Mouse (Mus musculus) liver, adult 2 months (tissue): Measurements from ENCODE around the gene Zbtb46. TPM values are rescaled to one million over a fixed set of nuclear protein-coding genes. Genes with fewer than 3 reads are reported as not detected.
A peak's percentile ranks its signal among the peaks of the same experiment; 100 is the strongest.

Experiments used
- DNase-seq: peaks from one replicate; pipeline ENCODE4 v3.0.0-alpha.2; 2011; ENCODE audit warnings: low read depth, low spot score; ENCODE audit errors: extremely low read depth
- H3K27ac ChIP-seq: fragments of 200-500 bp; replicated peaks from 2 replicates; pipeline ENCODE4 v1.5.1; 2012; ENCODE audit warnings: low read depth, mild to moderate bottlenecking, control low read depth, inconsistent platforms, low read length; ENCODE audit not compliant: insufficient read depth
- H3K27me3 ChIP-seq: fragments of 200-500 bp; 2 replicates; pipeline ENCODE4 v1.6.1; 2012; ENCODE audit warnings: mild to moderate bottlenecking, moderate library complexity, low read length, inconsistent platforms; ENCODE audit not compliant: control insufficient read depth, insufficient read depth
- H3K36me3 ChIP-seq: fragments of 200-500 bp; 2 replicates; pipeline ENCODE4 v1.6.1; 2012; ENCODE audit warnings: low read length, inconsistent platforms; ENCODE audit not compliant: control insufficient read depth, insufficient read depth
- H3K4me1 ChIP-seq: fragments of 200-500 bp; 2 replicates; pipeline ENCODE4 v1.6.1; 2011; ENCODE audit warnings: low read length; ENCODE audit not compliant: control insufficient read depth, insufficient read depth
- H3K4me3 ChIP-seq: fragments of 200-500 bp; 2 replicates; pipeline ENCODE4 v1.5.1; 2011; ENCODE audit warnings: low read depth, mild to moderate bottlenecking, control low read depth, low read length, moderate library complexity; ENCODE audit not compliant: insufficient read depth
- H3K79me2 ChIP-seq: fragments of 200-500 bp; 2 replicates; pipeline ENCODE4 v1.6.1; 2012; ENCODE audit warnings: inconsistent platforms, mild to moderate bottlenecking, low read length, moderate library complexity; ENCODE audit not compliant: control insufficient read depth, insufficient read depth
- H3K9ac ChIP-seq: fragments of 200-500 bp; 2 replicates; pipeline ENCODE4 v1.6.1; 2012; ENCODE audit warnings: low read depth, mild to moderate bottlenecking, control low read depth, inconsistent platforms, low read length
- CTCF ChIP-seq: fragments of 200-500 bp; IDR thresholded peaks from 2 replicates; pipeline ENCODE4 v1.5.1; 2011; ENCODE audit warnings: low read depth, low read length, control low read depth
- POLR2A ChIP-seq: fragments of 200-500 bp; IDR thresholded peaks from 2 replicates; pipeline ENCODE4 v1.6.1; 2011; ENCODE audit warnings: low read length, control low read depth; ENCODE audit not compliant: insufficient read depth; ENCODE audit errors: extremely low read depth
- WGBS: fragments of 180-500 bp; shearing (Covaris S2); methylation state at CpG from one replicate; pipeline ENCODE4 v1.1.7; 2018; 5-methylcytosine and 5-hydroxymethylcytosine counted together
- polyA plus RNA-seq: library from polyadenylated mRNA; depleted of rRNA; stranded (reverse); fragments of >200 nt; gene quantifications from 2 replicates; pipeline ENCODE4 v1.2.3, GENCODE M21; 2012; rRNA removed
- total RNA-seq: library from RNA; depleted of rRNA; stranded (reverse); fragments of >200 nt; gene quantifications from 2 replicates; pipeline ENCODE4 v1.2.3, GENCODE M21; 2014; rRNA removed

Gene Zbtb46
- total and polyA plus RNA-seq, 2 experiments = 2.8 to 5.3 TPM

DNA sequence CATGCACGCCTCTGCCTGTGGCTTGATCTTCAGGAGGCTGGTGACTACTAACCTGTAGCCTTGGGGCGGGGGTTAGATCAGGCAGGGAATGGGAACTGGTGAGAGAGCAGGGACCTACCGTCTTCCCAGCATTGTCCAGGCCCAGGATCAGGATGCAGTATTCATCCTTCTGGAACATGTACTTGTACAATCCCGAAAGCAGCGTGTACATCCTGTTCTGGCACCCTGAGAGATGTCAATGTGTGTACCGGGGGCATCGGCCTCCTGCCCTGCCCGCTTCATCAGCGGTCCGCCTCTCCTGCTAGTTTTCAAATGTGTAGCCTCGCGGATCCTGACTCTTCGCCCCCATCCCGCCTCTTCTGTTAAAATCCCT is 94.8 kb downstream of the Zbtb46 start:
- TF ChIP-seq CTCF = no peak
- TF ChIP-seq POLR2A = no peak
- H3K4me1 ChIP-seq = peaks cover 14% of the 10 kb centered on the region
- no peaks in the 10 kb centered on the region for H3K27me3 ChIP-seq
- no peak for DNase-seq
- peak overlapping the region; percentile 37; the same call in 1 of the 2 replicates for H3K27ac ChIP-seq
- H3K79me2 ChIP-seq = peaks cover 7% of the 10 kb centered on the region; the same call in 1 of the 2 replicates
- H3K9ac ChIP-seq = peak overlapping the region; percentile 95
- 6% methylated on average over 14 of the region's 14 CpGs for WGBS
- H3K36me3 ChIP-seq = peaks cover 16% of the 10 kb centered on the region
- peak overlapping the region; percentile 87 for H3K4me3 ChIP-seq

DNA sequence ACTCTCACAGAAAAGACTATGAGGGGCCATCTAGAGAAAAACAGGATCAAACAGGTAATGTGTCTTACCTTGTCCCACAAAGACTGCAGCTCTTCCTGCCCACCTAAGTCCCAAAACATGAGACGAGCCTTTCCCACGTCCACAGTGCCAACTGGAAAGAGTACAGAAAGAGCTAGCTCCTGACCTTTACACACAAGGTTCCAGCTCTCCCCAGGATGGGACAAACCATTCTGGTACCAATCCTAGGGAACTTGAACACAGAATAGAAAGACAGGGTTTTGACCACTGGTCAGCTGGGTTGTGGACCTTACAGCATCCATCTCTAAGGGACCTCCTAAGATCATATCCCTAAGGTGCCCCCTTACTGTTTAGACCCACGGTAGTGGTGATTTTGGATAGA is 95.3 kb downstream of the Zbtb46 start:
- H3K9ac ChIP-seq = no peak overlapping the region
- peaks cover 14% of the 10 kb centered on the region for H3K4me1 ChIP-seq
- no peak for DNase-seq
- H3K79me2 ChIP-seq = peaks cover 7% of the 10 kb centered on the region; the same call in 1 of the 2 replicates
- no peak overlapping the region for H3K4me3 ChIP-seq
- peaks cover 16% of the 10 kb centered on the region for H3K36me3 ChIP-seq
- no peak for TF ChIP-seq CTCF
- no peak for TF ChIP-seq POLR2A
- H3K27me3 ChIP-seq = no peaks in the 10 kb centered on the region
- 40% methylated on average over 3 of the region's 3 CpGs for WGBS
- H3K27ac ChIP-seq = no peak overlapping the region

DNA sequence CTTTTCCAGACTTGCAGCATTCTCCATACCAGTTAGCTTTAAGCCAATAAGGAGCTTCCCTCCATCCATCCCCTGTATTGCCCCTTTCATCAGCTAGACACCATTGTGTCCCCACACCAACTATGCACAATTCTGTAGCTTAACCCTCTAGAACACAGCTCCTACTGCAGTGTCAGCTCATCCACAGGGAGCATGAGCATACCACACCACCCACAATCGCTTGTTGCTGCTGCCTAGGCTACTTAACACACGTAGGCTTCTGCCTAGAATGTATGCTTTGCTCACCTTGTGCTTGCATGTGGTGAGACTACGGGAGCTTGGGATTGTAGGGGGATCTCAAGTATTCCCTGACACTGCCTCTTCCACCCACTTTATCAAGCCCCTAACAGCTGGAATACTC is 102.4 kb downstream of the Zbtb46 start:
- H3K9ac ChIP-seq = no peak overlapping the region
- peaks cover 18% of the 10 kb centered on the region for H3K36me3 ChIP-seq
- TF ChIP-seq CTCF = no peak
- TF ChIP-seq POLR2A = no peak
- WGBS = 77% methylated on average over 3 of the region's 3 CpGs
- no peak overlapping the region for H3K27ac ChIP-seq
- H3K4me1 ChIP-seq = no peaks in the 10 kb centered on the region
- no peak overlapping the region for H3K4me3 ChIP-seq
- no peaks in the 10 kb centered on the region for H3K27me3 ChIP-seq
- H3K79me2 ChIP-seq = no peaks in the 10 kb centered on the region
- DNase-seq = no peak

DNA sequence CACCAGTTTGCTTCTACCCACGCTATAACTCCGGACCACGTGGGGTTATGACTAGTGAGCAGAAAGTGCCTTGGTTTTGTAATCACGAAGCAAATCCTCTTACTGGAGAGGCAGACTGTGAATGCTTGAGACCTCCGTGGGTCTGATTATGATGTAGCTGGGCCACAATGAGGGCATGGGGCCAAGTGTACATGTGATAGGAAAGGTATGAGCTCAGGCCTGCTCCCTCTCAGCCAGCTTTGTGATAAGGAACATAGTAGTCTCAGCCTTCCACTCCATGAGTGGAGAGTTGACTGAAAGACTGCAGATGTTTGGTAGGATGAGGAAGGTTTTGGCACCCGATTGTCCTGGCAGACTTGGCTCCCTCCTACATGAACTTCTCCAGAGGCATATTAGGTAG is 116.5 kb downstream of the Zbtb46 start:
- TF ChIP-seq CTCF (no peak), POLR2A (no peak)
- Histone ChIP-seq H3K36me3 (peaks cover 12% of the 10 kb centered on the region), H3K9ac (no peak overlapping the region), H3K27ac (no peak overlapping the region), H3K79me2 (no peaks in the 10 kb centered on the region), H3K4me1 (no peaks in the 10 kb centered on the region), H3K27me3 (no peaks in the 10 kb centered on the region), H3K4me3 (no peak overlapping the region)
- 92% methylated on average over 6 of the region's 6 CpGs for WGBS
- DNase-seq = no peak

DNA sequence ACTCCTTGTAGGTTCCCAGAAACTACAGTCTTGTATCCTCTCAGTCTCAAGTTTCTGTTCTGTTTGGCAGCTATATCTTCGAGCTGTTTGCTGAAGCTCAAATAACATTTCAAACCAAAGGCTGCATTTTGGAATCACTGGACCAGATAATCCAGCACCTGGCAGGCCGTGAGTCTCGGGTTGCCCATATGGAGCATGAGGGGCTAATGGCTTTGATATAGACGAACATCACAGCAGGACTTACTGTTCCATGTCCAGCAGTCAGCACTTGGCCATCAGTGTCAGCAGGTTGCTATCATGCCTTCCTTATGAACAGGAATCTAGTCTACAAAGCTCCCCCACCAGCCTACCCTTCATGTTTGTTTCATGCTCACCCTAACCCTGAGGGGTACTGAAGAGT is 118.8 kb downstream of the Zbtb46 start:
- TF ChIP-seq POLR2A (no peak), CTCF (no peak)
- WGBS = 95% methylated on average over 4 of the region's 4 CpGs
- H3K36me3 ChIP-seq = peaks cover 24% of the 10 kb centered on the region

More for the DNA sequence above, 118.8 kb downstream of the Zbtb46 start:
- Histone ChIP-seq H3K4me3 (no peak overlapping the region), H3K27me3 (no peaks in the 10 kb centered on the region), H3K27ac (no peak overlapping the region), H3K9ac (no peak overlapping the region), H3K79me2 (no peaks in the 10 kb centered on the region), H3K4me1 (no peaks in the 10 kb centered on the region)
- no peak for DNase-seq

Other genes starting within 250 kb of the Zbtb46 start
- gene Srms, start 246.2 kb downstream of the Zbtb46 start, total RNA-seq = 0.28 and 0.54 TPM in 2 replicates
- gene Srms, start 246.2 kb downstream of the Zbtb46 start, polyA plus RNA-seq = 1.3 and 1.7 TPM in 2 replicates
- gene Fndc11, start 239.4 kb downstream of the Zbtb46 start, total RNA-seq = not detected in 2 replicates
- 0.10 and 0.12 TPM in 2 replicates for gene Fndc11, start 239.4 kb downstream of the Zbtb46 start, polyA plus RNA-seq
- gene Helz2, start 217.4 kb downstream of the Zbtb46 start, total RNA-seq = 20.3 and 28.9 TPM in 2 replicates
- 39.6 and 65.9 TPM in 2 replicates for gene Helz2, start 217.4 kb downstream of the Zbtb46 start, polyA plus RNA-seq
- gene Gmeb2, start 171.4 kb downstream of the Zbtb46 start, total RNA-seq = 7.4 and 8.8 TPM in 2 replicates
- 10.7 and 16.1 TPM in 2 replicates for gene Gmeb2, start 171.4 kb downstream of the Zbtb46 start, polyA plus RNA-seq
- gene Stmn3, start 144.9 kb downstream of the Zbtb46 start, total RNA-seq = 0.09 and 0.20 TPM in 2 replicates
- gene Stmn3, start 144.9 kb downstream of the Zbtb46 start, polyA plus RNA-seq = 0.07 TPM in 1 of 2 replicates, not detected in the other
- 13.5 and 13.9 TPM in 2 replicates for gene Rtel1, start 139.7 kb downstream of the Zbtb46 start, total RNA-seq
- 17.5 and 17.9 TPM in 2 replicates for gene Rtel1, start 139.7 kb downstream of the Zbtb46 start, polyA plus RNA-seq
- 17.9 and 18.9 TPM in 2 replicates for gene Zgpat, start 94.5 kb downstream of the Zbtb46 start, total RNA-seq
- gene Zgpat, start 94.5 kb downstream of the Zbtb46 start, polyA plus RNA-seq = 18.2 and 22.5 TPM in 2 replicates
- 10.1 and 14.2 TPM in 2 replicates for gene Arfrp1, start 94.0 kb downstream of the Zbtb46 start, total RNA-seq
- gene Arfrp1, start 94.0 kb downstream of the Zbtb46 start, polyA plus RNA-seq = 11.9 and 15.0 TPM in 2 replicates
- 9.7 and 11.3 TPM in 2 replicates for gene Lime1, start 79.3 kb downstream of the Zbtb46 start, total RNA-seq
- 22.2 and 36.9 TPM in 2 replicates for gene Lime1, start 79.3 kb downstream of the Zbtb46 start, polyA plus RNA-seq
- gene Abhd16b, start 33.8 kb upstream of the Zbtb46 start, total RNA-seq = not detected in 2 replicates
- gene Abhd16b, start 33.8 kb upstream of the Zbtb46 start, polyA plus RNA-seq = not detected in 2 replicates
- gene Tpd52l2, start 37.7 kb upstream of the Zbtb46 start, total RNA-seq = 26.2 and 27.1 TPM in 2 replicates
- gene Tpd52l2, start 37.7 kb upstream of the Zbtb46 start, polyA plus RNA-seq = 18.8 and 23.0 TPM in 2 replicates
- 20.2 and 23.8 TPM in 2 replicates for gene Dnajc5, start 61.1 kb upstream of the Zbtb46 start, total RNA-seq
- 28.6 and 30.7 TPM in 2 replicates for gene Dnajc5, start 61.1 kb upstream of the Zbtb46 start, polyA plus RNA-seq
- 28.1 and 30.9 TPM in 2 replicates for gene Uckl1, start 125.5 kb upstream of the Zbtb46 start, total RNA-seq
- gene Uckl1, start 125.5 kb upstream of the Zbtb46 start, polyA plus RNA-seq = 49.1 and 90.1 TPM in 2 replicates
- gene Prpf6, start 132.4 kb upstream of the Zbtb46 start, total RNA-seq = 24.3 and 27.3 TPM in 2 replicates
- 11.1 and 13.4 TPM in 2 replicates for gene Prpf6, start 132.4 kb upstream of the Zbtb46 start, polyA plus RNA-seq
- 9.5 and 15.1 TPM in 2 replicates for gene Zfp512b, start 133.4 kb upstream of the Zbtb46 start, total RNA-seq
- gene Zfp512b, start 133.4 kb upstream of the Zbtb46 start, polyA plus RNA-seq = 16.9 and 28.0 TPM in 2 replicates
- 0.54 and 0.55 TPM in 2 replicates for gene Samd10, start 139.8 kb upstream of the Zbtb46 start, total RNA-seq
- 2.2 and 4.6 TPM in 2 replicates for gene Samd10, start 139.8 kb upstream of the Zbtb46 start, polyA plus RNA-seq
- not detected in 2 replicates for gene Gm29797, start 197.6 kb upstream of the Zbtb46 start, total RNA-seq
- not detected in 2 replicates for gene Gm29797, start 197.6 kb upstream of the Zbtb46 start, polyA plus RNA-seq
- 1.4 and 2.9 TPM in 2 replicates for gene Sox18, start 212.2 kb upstream of the Zbtb46 start, total RNA-seq
- 8.0 and 9.8 TPM in 2 replicates for gene Sox18, start 212.2 kb upstream of the Zbtb46 start, polyA plus RNA-seq
- gene Tcea2, start 220.9 kb upstream of the Zbtb46 start, total RNA-seq = 1.1 and 1.4 TPM in 2 replicates
- 1.8 and 2.8 TPM in 2 replicates for gene Tcea2, start 220.9 kb upstream of the Zbtb46 start, polyA plus RNA-seq
- 1.5 and 3.2 TPM in 2 replicates for gene Rgs19, start 234.6 kb upstream of the Zbtb46 start, total RNA-seq
- gene Rgs19, start 234.6 kb upstream of the Zbtb46 start, polyA plus RNA-seq = 4.5 and 7.8 TPM in 2 replicates
- gene Lkaaear1, start 239.0 kb upstream of the Zbtb46 start, total RNA-seq = not detected in 2 replicates
- not detected in 2 replicates for gene Lkaaear1, start 239.0 kb upstream of the Zbtb46 start, polyA plus RNA-seq